Mouse (Mus musculus): ENCODE measurements around the gene Ppm1f.
"Not testable (repeated sequence)": the region's sequence is repeated elsewhere in the genome, so short reads cannot be mapped to it uniquely, and the experiment has no call there.

The Ppm1f gene

GRCm38 (mm10) chr16:16896382-16897055 lies at the start of gene Ppm1f:
Gene Ppm1f, plus strand, starts transcription at chr16:16896469.
- peak; percentile 96 for DNase-seq (ENCODE audit: low spot score)

DNA sequence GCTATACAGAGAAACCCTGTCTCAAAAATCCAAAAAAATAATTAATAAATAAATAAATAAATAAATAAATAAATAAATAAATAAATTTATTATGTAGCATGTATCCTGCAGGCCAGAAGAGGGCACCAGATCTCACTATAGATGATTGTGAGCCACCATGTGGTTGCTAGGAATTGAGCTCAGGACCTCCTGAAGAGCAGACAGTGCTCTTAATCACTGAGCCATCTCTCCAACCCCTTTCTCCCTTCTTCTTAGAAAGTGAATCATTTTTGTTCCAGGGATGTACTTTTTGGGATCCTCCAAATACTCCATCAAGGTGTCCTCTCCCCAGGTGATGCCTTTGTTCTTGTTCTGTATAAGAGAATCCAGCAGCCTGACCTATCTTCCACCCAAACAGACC lies 47.1 kb upstream of the Ppm1f start:
- DNase-seq (ENCODE audit: low spot score) = no peak

- no peak for DNase-seq (ENCODE audit: low spot score)
These were observed 43.9 kb upstream of the Ppm1f start for GRCm38 (mm10) chr16:16852411-16852810.

DNA sequence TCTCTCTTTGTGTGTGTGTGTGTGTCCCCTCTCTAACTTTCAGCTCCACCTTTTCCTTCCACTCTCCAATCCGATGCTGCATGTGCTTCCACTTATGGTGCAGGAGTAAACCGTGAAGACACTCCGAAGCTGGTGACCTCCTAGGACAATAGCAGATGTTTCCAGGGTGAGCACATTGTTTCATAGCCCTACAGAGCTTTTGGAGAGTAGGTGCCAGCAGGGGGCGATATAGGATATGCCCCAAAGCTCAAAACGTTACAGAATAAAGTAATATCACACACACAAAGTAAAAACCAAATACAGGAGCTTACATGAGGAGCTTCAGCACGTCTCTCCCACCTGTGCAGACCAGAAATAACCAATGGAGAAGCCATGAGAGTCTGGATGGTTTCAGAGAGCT lies 41.4 kb upstream of the Ppm1f start:
- DNase-seq (ENCODE audit: low spot score) = peak; percentile 70

GRCm38 (mm10) chr16:16855541-16855940 lies 40.7 kb upstream of the Ppm1f start:
- no peak for DNase-seq (ENCODE audit: low spot score)

DNA sequence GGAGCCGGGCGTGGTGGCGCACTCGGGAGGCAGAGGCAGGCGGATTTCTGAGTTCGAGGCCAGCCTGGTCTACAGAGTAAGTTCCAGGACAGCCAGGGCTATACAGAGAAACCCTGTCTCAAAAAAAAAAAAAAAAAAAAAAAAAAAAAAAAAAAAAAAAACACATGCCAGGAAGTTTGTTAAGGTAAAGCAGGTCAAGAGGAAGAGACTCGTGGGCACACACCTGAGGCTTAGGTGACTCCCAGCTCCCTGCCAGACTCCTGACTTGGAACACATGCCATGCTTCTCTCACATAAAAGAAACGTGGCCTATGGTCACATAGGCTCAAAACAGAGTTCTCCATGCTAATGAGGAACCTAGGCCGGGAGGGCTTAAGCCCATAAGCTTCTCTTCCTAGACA lies 40.2 kb upstream of the Ppm1f start:
- DNase-seq (ENCODE audit: low spot score) = not testable (repeated sequence)

DNA sequence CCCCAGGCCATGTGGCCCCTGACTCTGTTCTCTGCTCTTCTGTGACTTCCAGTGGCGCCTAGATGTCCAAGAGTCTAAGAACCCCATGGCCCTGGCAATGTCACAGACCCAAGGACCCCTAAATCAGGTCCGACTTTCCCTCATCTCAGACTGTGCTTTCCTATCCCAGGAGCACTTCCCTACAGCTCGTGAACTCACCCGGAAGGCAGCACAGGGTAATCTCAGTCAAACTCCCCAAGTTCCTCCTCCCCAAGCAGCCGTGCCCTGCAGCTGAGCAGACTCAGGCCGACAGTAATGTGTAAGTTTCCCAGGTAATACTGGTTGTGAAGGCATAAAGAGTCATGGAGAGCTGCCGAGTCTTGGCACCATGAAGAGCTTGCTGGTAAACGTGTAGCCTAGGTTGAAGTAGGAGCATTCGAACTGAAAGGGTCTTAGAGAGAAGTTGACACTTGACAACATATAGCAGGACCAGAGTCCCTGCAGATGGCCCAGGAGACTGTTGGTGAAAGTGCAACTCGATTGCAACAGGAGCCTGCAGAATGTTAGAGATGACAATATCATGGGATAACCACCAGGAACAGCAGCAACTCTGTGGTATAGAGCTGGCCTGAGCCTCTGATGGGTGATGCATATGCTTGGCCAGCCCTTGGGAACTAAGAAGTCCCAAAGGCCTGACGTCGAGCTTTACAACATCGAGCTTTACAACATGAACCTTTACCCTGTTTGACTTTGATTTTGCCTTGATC lies 39.4 kb upstream of the Ppm1f start:
- DNase-seq (ENCODE audit: low spot score) = no peak

DNA sequence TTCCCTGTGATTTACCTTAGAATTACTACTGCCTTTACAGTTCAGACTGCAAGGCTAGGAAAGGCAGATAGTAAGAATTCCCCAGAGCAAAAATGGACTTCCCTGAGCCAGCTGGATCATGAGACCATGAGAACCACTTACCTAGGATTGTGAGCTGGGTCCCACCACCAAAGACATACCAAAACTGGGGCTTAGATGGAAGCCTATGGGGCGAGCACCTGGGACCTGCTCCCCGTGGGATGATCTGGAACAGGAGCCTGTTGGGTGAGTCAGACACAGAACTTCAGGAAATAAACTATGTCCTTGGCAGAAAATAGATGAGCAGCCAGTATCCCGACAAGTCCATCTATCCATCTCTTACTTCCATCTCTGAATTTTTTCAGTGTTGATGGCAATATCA lies 34.0 kb upstream of the Ppm1f start:
- DNase-seq (ENCODE audit: low spot score) = no peak

DNA sequence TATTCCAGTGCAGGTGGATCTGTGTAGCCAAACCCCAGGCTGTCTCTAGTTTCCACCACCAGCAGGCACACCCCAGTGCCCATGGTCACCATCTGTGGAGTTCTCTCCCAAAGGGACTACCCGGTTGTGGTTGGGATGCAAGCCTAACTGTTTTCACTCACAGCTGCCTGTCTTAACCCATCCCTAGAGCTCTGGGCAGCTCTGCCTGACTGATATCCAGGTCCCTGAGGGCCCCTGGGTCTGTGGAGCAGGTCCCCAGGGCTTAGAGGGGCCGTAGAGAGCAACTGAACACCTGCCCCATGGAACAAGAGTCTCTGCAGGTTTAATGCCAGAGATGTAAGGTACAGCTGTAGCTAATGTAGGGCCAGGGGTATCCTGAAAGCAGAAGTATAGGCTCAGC lies 32.3 kb upstream of the Ppm1f start, which contains the start of gene Igll1:
Gene Igll1, minus strand, starts transcription at position 8 of the 400 bp plus-strand sequence.
- DNase-seq (ENCODE audit: low spot score) = no peak

DNA sequence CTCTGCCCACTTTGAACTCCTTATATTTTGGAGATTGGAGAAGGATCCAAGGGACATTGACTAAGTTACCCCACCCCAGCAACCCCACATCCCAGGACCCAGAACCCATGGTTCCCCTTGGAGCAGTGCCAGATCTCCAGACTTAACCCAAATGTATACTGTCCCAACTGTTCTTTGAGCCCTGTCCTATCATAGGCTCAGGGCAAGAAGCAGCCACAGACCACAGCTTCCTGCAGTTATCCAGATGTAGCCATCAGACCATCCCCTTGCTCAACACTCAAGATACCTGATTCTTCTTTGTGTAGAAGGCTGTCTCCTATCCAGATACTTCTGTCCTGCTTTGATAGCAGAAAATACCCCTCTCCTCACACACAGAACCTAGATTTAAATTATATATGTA lies 31.1 kb upstream of the Ppm1f start:
- DNase-seq (ENCODE audit: low spot score) = no peak

DNA sequence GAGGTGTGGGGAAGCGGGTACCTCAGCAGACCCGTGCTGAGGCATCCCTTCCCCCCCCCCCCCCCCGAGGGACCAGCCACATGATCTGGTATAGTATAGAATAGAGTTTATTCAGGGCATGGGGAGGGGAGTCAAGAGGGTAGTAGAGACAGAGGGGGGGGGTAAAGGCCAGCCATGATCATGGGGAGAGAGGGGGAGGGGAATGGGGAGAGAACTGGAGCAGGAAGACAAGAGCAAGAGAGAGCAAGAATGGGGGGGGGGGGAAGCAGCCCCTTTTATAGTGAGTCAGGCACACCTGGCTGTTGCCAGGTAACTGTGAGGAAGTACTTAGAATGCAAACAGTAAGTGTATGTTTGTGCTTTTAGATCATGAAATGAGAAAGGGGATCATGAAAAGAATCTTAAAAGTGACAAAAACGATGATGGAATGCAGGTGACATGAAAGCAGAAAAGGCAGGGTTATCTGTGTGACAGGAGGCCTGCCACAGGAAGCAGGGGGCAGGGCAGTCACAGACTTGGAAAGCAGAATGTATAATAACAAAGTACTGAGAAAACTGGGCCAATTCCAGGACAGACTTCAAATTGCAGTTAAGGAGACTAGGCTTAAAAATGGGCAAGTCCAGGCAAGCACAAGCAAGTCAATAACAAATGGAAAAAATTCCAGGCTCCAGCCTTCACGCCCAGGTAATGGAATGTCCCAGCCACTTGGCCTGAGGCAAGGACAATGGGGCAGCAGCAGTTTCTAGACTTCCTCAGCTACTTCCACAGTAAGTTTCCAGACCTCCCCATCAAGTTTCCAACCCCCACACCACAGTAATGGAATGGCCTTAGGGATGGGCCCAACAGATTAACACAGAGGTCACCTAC lies 30.3 kb upstream of the Ppm1f start:
- peak; percentile 71 for DNase-seq (ENCODE audit: low spot score)

DNA sequence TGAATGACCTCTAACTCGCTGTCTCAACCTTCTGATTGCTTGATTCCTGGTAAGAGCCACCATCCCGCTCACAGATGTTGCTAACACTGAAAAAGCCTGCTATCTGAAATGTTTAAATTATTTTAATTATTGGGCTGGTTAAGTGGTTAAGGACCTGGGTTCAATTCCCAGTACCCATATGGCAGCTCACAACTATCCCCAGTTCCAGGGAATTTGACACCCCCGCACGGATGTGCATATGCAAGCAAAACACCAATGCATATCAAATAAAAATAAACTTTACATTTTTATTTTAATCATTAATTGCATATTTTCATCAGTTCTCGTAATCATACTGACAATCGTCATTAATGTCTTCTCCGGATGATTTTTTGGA lies 26.0 kb upstream of the Ppm1f start:
- DNase-seq (ENCODE audit: low spot score) = no peak

DNA sequence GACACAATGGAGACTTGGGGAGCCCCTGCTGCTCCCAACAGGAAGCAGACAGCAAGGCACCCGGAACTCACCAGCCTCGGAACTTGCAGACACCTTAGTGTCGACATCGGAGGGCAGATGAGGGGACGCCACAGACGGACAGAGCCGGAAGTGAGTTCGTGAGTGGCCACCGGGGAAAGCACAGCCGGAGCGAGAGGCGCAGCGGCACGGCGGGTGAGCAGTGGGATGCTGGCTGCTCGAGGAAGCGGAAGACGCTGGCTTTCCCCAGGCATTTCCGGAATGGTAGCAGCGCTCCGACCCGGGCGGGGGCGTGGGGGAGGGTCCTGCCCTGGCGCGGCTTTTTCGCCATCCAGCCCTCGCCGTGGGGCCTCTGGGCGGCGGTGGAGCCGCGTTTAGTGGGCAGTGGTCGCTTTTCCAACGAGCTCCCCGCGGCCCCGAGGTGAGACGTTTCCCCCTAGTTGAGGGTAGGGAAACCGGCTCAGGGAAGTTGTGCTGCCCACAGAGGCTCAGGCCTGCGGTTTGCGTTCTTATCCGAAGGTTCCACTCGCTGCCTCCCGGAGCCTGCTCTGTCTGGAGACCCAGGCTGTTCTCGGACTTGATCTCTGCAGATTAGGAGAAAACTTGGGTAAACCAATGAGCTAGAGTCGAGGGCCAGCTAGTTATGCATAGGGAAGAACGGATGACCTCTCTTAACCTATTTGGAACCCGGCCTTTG lies 25.5 kb upstream of the Ppm1f start, which contains the start of the genes Top3b and Vpreb1:
Gene Top3b, plus strand, starts transcription at position 120 of the 715 bp plus-strand sequence.
Gene Vpreb1, minus strand, starts transcription at position 227 of the 715 bp plus-strand sequence.
- DNase-seq (ENCODE audit: low spot score) = peak; percentile 91

DNA sequence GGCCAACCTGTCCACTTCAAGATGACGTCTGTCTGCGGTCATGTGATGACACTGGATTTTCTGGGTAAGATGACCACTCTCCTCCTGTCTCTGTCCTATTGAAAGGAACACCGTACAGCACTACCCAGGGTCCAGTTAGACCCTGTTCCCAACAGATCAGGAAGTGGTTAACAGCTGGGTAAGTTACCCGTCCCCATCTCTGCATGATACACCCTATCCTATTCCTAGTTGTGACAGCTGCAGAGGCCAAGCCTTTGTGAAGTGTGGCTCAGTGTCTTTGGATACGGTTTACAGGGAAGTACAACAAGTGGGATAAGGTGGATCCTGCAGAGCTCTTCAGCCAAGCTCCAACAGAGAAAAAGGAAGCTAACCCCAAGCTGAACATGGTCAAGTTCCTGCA lies 17.2 kb upstream of the Ppm1f start:
- no peak for DNase-seq (ENCODE audit: low spot score)

GRCm38 (mm10) chr16:16888341-16888740 lies 7.9 kb upstream of the Ppm1f start:
- DNase-seq (ENCODE audit: low spot score) = no peak

DNA sequence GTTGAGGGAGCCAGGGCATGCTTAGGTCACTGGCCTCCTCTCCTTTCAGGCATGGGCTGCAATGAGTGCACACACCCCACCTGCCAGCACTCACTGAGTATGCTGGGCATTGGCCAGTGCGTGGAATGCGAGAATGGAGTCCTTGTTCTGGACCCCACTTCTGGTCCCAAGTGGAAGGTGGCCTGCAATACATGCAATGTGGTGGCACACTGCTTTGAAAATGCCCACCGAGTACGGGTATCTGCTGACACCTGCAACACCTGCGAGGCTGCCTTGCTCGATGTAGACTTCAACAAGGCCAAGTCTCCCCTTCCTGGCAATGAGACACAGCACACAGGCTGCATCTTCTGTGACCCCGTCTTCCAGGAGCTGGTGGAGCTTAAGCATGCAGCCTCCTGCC lies 3.9 kb upstream of the Ppm1f start:
- DNase-seq (ENCODE audit: low spot score) = no peak

- no peak for DNase-seq (ENCODE audit: low spot score)
These were observed 271 bp upstream of the Ppm1f start for GRCm38 (mm10) chr16:16896015-16896381.

DNA sequence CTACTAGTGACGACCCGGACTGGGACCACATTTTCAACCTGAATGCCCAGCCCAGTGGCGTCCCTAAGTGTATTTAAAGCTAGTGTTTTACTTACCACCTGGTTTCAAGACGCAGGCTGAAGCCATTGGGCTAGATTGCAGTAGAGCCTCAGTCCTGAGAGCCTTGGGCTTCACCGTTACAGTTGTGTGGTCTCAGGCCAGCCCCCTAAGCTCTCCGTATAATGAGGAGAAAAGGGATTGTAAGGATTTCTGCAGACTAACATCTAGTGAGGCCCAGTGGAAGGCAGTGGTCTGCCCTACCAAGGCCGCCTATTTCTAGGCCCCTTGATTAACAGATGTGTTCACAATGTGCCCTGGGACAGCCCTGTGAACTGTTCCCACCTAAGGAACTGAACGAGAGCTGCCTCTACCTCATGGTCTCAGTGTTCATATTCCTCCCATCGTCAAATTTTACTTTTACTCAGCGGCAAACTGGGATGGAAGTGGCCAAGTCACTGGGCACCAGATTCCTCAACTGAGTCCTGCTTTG lies 851 bp downstream of the Ppm1f start:
- DNase-seq (ENCODE audit: low spot score) = no peak

DNA sequence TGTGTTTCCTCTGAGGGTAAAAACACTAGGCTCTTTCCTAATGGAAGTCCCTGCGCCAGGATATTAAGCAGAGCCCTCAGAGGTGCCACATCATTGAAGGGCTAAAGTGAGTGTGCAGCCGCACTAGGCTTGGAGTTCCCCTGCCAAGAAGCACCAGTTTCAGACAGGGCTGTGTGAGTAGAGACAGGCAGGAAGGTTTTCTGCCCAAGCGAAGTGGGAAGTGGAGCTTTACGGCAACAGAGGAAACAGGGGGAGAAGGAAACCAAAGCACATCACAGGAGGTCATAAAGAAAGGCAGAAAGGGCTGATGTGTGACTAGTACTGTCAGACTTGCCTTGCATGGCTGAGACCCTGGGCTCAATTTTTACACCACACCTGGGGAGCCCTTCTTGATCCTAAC lies 6.1 kb downstream of the Ppm1f start:
- no peak for DNase-seq (ENCODE audit: low spot score)

DNA sequence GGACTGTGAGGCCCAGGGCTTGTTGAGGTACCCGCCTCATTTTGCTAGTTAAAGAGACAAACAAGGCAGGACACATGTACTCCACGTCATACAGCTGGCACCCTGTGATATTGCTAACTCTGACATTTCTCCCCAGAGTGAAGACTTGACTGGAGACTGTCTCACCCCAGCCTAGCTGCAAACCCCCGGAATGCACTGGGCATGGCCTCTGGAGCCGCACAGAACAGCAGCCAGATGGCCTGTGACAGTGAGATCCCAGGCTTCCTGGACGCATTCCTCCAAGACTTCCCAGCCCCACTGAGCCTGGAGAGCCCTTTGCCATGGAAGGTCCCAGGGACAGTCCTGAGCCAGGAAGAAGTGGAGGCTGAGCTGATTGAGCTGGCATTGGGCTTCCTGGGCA lies 6.9 kb downstream of the Ppm1f start:
- no peak for DNase-seq (ENCODE audit: low spot score)

GRCm38 (mm10) chr16:16907799-16908198 lies 11.5 kb downstream of the Ppm1f start:
- DNase-seq (ENCODE audit: low spot score) = peak; percentile 93
